Mouse (Mus musculus): Measurements from ENCODE around the gene Cct6b. TPM values are rescaled to one million over a fixed set of nuclear protein-coding genes. Genes with fewer than 3 reads are reported as not detected.

The Cct6b gene
- polyA plus RNA-seq (2015; fragmentation: Nextera tagmentation; extraction: Ambion mirVana): 0.28 and 0.32 TPM in 2 replicates

DNA sequence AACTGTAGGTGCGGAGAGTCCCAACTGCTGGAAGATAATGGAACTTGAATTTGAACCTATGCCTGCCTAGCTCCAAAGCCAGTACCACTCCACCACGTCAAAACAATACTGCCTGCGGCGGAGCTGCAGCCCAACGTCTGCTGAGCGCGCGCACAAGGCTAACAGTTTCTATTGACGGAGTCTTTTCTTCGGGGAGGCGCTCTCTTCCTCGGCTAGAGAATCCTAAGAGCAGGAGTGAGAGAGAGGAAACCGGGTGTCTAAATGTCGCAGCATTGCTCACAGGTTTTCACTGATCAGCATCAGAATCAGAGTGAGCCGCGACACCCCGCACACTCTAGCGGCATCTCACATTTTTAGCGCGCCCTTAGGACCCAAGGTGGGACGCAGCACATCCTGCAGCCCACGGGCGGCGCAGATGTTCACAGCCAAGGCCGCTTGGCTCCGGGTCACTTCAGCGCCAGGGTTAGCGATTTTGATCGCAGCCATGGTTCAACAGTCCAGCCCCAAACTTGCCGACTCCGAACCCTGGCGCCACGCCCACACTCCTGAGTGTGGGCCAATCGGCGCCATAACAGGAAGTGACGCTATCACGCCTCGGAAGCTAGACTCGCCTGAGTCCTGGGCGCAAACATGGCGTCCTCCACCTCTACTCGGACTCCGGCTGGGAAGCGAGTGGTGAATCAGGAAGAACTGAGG is at the start of gene Cct6b, which contains the start of gene Zfp830:
Cct6b (minus strand) TSS at position 580 of the 696 bp plus-strand sequence.
Zfp830 (plus strand) TSS at position 604 of the 696 bp plus-strand sequence.
- peak; percentile 95 for DNase-seq
- WGBS (ENCODE audit: insufficient replicate concordance): under 1% methylated on average over 44 of the region's 44 CpGs
- H3K4me3 ChIP-seq (ENCODE audit: low read depth, low read length): peak within 1 kb of the TSS; percentile 97
- peaks cover 3% of the 10 kb centered on the region; the same call in 1 of the 2 replicates for H3K36me3 ChIP-seq (replicated peaks; ENCODE audit: insufficient read depth, low read length)
- H3K9me3 ChIP-seq (ENCODE audit: low read length): no peaks in the 10 kb centered on the region
- peak within 1 kb of the TSS; percentile 93 for H3K27ac ChIP-seq (ENCODE audit: low read depth)
- TF ChIP-seq CTCF (IDR thresholded peaks at IDR 0.05; ENCODE audit: low read depth) (no peak), EP300 (IDR thresholded peaks at IDR 0.05; ENCODE audit: low read depth) (no peak)
- peak within 1 kb of the TSS; percentile 92 for H3K4me2 ChIP-seq (ENCODE audit: low read depth, low read length)
- ATAC-seq: peak; percentile 100
- peak within 1 kb of the TSS; percentile 97 for H3K9ac ChIP-seq (replicated peaks)
- H3K4me1 ChIP-seq (ENCODE audit: insufficient read depth): peaks cover 22% of the 10 kb centered on the region
- no peaks in the 10 kb centered on the region for H3K27me3 ChIP-seq (ENCODE audit: insufficient read depth, low read length)

DNA sequence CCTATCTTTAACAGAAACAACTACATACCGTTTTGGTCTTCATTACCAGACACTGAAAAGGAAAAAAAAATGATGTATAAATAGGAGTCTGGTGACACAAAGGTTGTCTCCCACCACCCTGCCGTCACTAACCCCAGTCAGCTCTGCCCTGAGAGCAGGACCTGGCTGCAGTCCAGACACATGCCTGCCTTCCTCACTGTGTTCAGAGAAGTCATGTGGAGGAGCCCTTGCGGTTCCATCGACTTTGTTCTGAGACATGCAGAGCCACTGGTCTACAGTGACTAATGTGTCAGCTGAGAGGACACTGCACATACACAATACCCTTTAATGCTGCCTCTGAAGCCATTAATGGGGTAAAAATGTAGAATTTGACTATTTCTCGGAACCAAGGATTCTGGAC is 44.4 kb upstream of the Cct6b start:
- TF ChIP-seq EP300 (IDR thresholded peaks at IDR 0.05; ENCODE audit: low read depth) (no peak), CTCF (IDR thresholded peaks at IDR 0.05; ENCODE audit: low read depth) (no peak)
- ATAC-seq: no peak
- Histone ChIP-seq H3K4me2 (ENCODE audit: low read depth, low read length) (no peak overlapping the region), H3K4me1 (ENCODE audit: insufficient read depth) (no peaks in the 10 kb centered on the region), H3K9me3 (ENCODE audit: low read length) (no peaks in the 10 kb centered on the region), H3K4me3 (ENCODE audit: low read depth, low read length) (no peak overlapping the region), H3K9ac (replicated peaks) (no peak overlapping the region), H3K27me3 (ENCODE audit: insufficient read depth, low read length) (no peaks in the 10 kb centered on the region), H3K36me3 (replicated peaks; ENCODE audit: insufficient read depth, low read length) (peaks cover 78% of the 10 kb centered on the region), H3K27ac (ENCODE audit: low read depth) (no peak overlapping the region)
- 82% methylated on average over 5 of the region's 5 CpGs for WGBS (ENCODE audit: insufficient replicate concordance)
- no peak for DNase-seq

DNA sequence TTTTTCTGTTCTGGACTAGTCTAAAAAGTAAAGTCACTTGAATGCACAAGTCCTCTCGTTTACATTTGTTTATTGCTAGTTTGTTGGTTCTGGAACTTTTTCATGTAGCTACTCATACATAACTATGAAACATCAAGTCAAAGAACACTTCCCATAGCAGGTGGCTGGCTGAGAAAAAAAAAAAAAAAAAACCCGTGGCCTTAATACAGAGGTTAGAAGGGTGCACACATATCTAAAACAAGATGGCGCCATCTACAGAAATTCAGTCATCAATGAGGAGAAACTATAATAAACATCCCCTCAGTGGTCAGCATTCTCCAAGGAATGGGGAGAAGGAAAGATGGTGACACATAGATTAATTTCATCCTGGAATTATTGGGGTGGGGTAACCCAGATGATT is 43.2 kb upstream of the Cct6b start:
- no peaks in the 10 kb centered on the region for H3K27me3 ChIP-seq (ENCODE audit: insufficient read depth, low read length)
- no peak overlapping the region for H3K27ac ChIP-seq (ENCODE audit: low read depth)
- 68% methylated on average over 3 of the region's 3 CpGs for WGBS (ENCODE audit: insufficient replicate concordance)
- no peaks in the 10 kb centered on the region for H3K4me1 ChIP-seq (ENCODE audit: insufficient read depth)
- no peak overlapping the region for H3K4me2 ChIP-seq (ENCODE audit: low read depth, low read length)
- TF ChIP-seq CTCF (IDR thresholded peaks at IDR 0.05; ENCODE audit: low read depth) (no peak), EP300 (IDR thresholded peaks at IDR 0.05; ENCODE audit: low read depth) (no peak)
- ATAC-seq: no peak
- H3K9me3 ChIP-seq (ENCODE audit: low read length): no peaks in the 10 kb centered on the region
- H3K36me3 ChIP-seq (replicated peaks; ENCODE audit: insufficient read depth, low read length): peaks cover 84% of the 10 kb centered on the region
- no peak for DNase-seq
- no peak overlapping the region for H3K9ac ChIP-seq (replicated peaks)
- H3K4me3 ChIP-seq (ENCODE audit: low read depth, low read length): no peak overlapping the region

DNA sequence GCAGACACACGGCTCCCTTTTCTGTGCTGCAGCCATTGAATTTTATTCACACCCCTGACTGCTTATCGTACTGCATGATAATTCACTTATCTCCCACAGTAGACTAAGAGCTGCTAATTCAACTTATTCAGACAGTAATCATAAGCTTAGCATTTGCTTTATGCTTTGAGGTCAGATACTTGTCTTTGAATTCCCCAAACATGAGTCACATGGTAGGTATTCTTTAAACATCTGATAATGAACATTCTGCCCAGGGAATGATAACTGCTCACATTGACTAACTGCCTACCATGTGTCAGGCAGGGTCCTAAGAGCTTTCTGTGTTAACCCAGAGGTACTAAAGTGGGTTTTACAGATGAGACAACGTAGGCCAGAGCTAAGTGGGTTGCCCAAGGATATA is 42.5 kb upstream of the Cct6b start:
- Histone ChIP-seq H3K27me3 (ENCODE audit: insufficient read depth, low read length) (no peaks in the 10 kb centered on the region), H3K4me1 (ENCODE audit: insufficient read depth) (no peaks in the 10 kb centered on the region), H3K9me3 (ENCODE audit: low read length) (no peaks in the 10 kb centered on the region), H3K36me3 (replicated peaks; ENCODE audit: insufficient read depth, low read length) (peaks cover 84% of the 10 kb centered on the region), H3K4me3 (ENCODE audit: low read depth, low read length) (no peak overlapping the region), H3K4me2 (ENCODE audit: low read depth, low read length) (no peak overlapping the region), H3K27ac (ENCODE audit: low read depth) (no peak overlapping the region), H3K9ac (replicated peaks) (no peak overlapping the region)
- 79% methylated on average over 3 of the region's 3 CpGs for WGBS (ENCODE audit: insufficient replicate concordance)
- TF ChIP-seq EP300 (IDR thresholded peaks at IDR 0.05; ENCODE audit: low read depth) (no peak), CTCF (IDR thresholded peaks at IDR 0.05; ENCODE audit: low read depth) (no peak)
- ATAC-seq (no peak), DNase-seq (no peak)

DNA sequence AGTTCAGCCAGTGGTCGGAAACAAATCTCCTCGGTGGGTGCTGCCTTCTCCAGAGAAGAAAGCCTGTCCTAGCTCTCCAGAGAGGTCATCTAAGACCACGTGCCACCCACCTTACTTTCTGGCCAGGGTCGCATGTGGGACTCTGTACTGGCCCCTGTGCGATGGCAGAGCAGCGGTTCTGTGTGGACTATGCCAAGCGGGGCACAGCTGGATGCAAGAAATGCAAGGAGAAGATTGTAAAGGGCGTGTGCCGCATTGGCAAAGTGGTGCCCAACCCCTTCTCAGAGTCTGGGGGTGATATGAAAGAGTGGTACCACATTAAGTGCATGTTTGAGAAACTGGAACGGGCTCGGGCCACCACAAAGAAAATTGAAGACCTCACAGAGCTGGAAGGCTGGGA is 19.3 kb upstream of the Cct6b start:
- TF ChIP-seq EP300 (IDR thresholded peaks at IDR 0.05; ENCODE audit: low read depth) (no peak), CTCF (IDR thresholded peaks at IDR 0.05; ENCODE audit: low read depth) (no peak)
- H3K4me2 ChIP-seq (ENCODE audit: low read depth, low read length): no peak overlapping the region
- H3K4me3 ChIP-seq (ENCODE audit: low read depth, low read length): no peak overlapping the region
- peaks cover 16% of the 10 kb centered on the region; the same call in 1 of the 2 replicates for H3K4me1 ChIP-seq (ENCODE audit: insufficient read depth)
- peaks cover 31% of the 10 kb centered on the region for H3K36me3 ChIP-seq (replicated peaks; ENCODE audit: insufficient read depth, low read length)
- H3K27me3 ChIP-seq (ENCODE audit: insufficient read depth, low read length): no peaks in the 10 kb centered on the region
- H3K27ac ChIP-seq (ENCODE audit: low read depth): no peak overlapping the region
- H3K9ac ChIP-seq (replicated peaks): no peak overlapping the region
- no peak for DNase-seq
- WGBS (ENCODE audit: insufficient replicate concordance): 82% methylated on average over 11 of the region's 11 CpGs
- no peaks in the 10 kb centered on the region for H3K9me3 ChIP-seq (ENCODE audit: low read length)
- ATAC-seq: no peak

DNA sequence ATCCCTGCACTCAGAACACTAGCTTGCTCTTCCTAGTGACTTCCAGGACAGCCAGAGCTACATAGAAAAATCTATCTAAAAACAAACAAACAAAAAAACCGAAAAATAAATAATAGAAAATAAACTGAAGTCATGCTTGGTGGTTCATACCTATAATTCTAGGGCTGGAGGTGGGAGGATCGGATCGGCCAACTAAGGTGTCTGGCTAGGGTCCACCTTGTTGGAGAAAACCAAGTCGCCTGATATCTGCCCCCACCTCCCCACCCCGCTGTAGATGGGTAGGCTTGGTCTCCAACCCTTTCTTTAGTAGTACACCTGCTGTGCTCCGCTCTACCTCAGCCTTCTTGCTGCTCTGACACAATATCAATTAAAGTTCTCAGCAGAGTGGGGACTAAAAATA is 18.1 kb upstream of the Cct6b start:
- H3K9ac ChIP-seq (replicated peaks): peak overlapping the region; percentile 98

More for the DNA sequence above, 18.1 kb upstream of the Cct6b start:
- no peak for DNase-seq
- ATAC-seq: no peak
- TF ChIP-seq EP300 (IDR thresholded peaks at IDR 0.05; ENCODE audit: low read depth): no peak
- no peak for TF ChIP-seq CTCF (IDR thresholded peaks at IDR 0.05; ENCODE audit: low read depth)
- Histone ChIP-seq H3K4me1 (ENCODE audit: insufficient read depth) (peaks cover 16% of the 10 kb centered on the region; the same call in 1 of the 2 replicates), H3K4me3 (ENCODE audit: low read depth, low read length) (peak overlapping the region; percentile 99), H3K4me2 (ENCODE audit: low read depth, low read length) (peak overlapping the region; percentile 74), H3K9me3 (ENCODE audit: low read length) (no peaks in the 10 kb centered on the region), H3K36me3 (replicated peaks; ENCODE audit: insufficient read depth, low read length) (peaks cover 24% of the 10 kb centered on the region), H3K27ac (ENCODE audit: low read depth) (peak overlapping the region; percentile 94), H3K27me3 (ENCODE audit: insufficient read depth, low read length) (no peaks in the 10 kb centered on the region)
- 46% methylated on average over 6 of the region's 6 CpGs for WGBS (ENCODE audit: insufficient replicate concordance)

Data from liver, postnatal 0 days (tissue).